Mouse (Mus musculus) heart, postnatal 10 days (tissue): ENCODE results near the gene Oasl1. TPM values are rescaled to one million over a fixed set of nuclear protein-coding genes. Genes with fewer than 3 reads are reported as not detected.
"Not testable (repeated sequence)": the region's sequence is repeated elsewhere in the genome, so short reads cannot be mapped to it uniquely, and the experiment has no call there.

Experiments used
- DNase-seq, 2 experiments: peaks; one replicate each; pipeline ENCODE4 v3.0.0; 2021
- intact Hi-C: fragments of 180-260 bp; cut with DNase I; formaldehyde crosslinking; loops from one replicate; pipeline ENCODE4 v1.15.1; 2025
- total RNA-seq, 2 experiments: library from RNA; stranded (reverse); gene quantifications; 2 replicates each; pipeline ENCODE4 v1.2.3; 2021

Gene Oasl1
- total RNA-seq: under 1 TPM; 0.40 to 0.50 TPM

GRCm38 (mm10) chr5:114922998-114923473, at the start of gene Oasl1:
Gene Oasl1, plus strand, starts transcription at chr5:114923240.
- intact Hi-C loops: no loop called here
- peak; percentile 56 to 69 for DNase-seq

DNA sequence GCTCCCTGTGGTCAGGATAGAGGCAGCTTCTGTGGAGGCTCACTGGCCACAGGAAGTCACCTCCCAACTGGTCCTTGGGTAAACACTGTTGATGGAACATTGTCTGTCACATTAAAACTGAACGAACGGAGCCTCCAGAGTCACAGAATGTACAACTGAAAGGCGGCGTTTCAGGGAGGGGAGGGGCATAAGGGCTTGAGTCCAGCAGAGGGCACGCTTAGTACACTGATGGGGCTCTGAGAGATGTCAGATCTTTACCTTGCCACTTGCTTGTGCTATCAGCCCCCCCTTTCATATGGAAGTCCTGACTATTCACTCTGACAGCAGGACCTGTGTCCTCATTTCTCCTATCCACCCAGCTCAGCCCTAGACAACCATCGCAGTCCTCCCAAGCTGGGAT, 47.2 kb upstream of the Oasl1 start:
- intact Hi-C loops: no loop called here

DNA sequence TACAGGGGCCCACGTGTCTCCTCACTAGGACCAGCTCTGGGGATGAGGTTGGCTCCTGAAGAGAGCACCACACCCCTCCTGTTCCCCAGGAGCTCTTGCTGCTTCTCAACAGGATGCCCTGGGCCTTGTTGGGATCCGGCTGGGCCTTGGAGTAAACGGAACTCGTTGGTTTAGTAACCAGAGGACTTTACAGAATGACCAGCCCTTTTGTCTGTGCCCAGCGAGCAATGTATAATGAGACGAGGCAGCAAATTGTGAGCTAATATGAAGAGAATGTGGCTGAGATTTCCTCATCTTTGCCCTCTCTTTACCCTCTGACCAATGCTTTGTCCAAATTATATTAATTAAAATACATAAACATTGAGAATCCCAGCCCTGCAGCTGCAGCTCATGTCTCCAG, 46.7 kb upstream of the Oasl1 start:
- DNase-seq: no peak
- intact Hi-C loops: no loop called here

More for the DNA sequence above, 47.2 kb upstream of the Oasl1 start:
- peak in 1 of 2 experiments; percentile 15 for DNase-seq

DNA sequence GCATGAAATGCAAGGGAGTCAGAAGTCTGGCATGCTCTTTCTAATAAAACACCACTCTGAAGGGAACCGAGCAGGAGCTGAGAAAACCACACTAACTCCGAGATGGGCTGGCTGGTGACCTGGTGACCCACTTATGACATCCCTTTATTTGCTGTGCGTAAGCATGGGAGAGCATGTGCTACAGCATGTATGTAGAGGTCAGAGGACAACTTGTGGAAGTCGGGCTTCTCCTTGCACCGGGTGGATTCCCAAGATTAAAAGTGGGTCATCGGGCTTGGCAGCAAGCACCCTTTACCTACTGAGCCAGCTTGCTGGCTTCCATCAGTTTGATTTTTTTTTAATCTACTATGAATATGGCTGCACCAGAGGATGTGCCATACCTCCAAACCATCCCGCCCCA, 45.6 kb upstream of the Oasl1 start:
- intact Hi-C loops: no loop called here
- no peak for DNase-seq

- no peak for DNase-seq
- intact Hi-C loops: no loop called here
Observed at GRCm38 (mm10) chr5:114879399-114879798, 43.6 kb upstream of the Oasl1 start.

DNA sequence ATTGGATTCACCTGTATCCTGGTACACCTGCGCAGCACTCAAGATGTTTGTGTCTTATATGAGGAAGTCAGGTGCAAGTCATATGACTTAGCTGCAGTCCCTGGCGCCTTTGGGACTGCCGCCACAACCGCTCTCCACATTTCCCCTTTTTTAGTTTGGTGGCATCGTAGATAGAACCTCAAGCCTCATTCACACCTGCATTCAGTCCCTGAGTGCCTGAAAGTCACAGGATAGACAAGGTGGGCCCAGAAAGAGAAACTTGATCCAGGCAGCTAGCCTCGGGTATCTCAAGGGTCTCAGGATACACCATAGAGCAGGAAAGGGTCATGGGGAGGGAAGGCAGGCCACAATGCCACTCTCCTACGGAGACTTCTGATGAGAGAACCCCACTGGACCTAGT, 40.7 kb upstream of the Oasl1 start:
- DNase-seq, intact Hi-C loops: not testable (repeated sequence)

DNA sequence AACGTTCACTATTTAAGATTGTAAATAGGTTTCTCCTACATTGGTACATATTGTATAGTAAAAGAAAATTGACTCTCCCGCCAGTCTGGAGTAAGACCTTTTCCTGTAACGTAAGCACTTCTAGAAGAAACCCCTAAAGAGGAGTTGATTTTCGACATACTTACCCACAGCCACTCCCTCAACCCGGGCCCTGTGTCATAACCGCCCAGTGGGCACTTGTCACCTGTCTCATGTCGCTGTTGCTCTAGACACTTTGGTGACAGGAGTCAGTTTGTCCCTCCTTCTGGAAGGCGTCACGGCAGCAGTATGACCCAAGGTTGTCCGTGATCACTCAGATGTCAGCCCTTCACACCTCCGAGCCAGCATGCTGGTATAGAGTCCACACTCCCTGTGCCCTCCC, 40.0 kb upstream of the Oasl1 start:
- DNase-seq: no peak
- intact Hi-C loops: no loop called here

DNA sequence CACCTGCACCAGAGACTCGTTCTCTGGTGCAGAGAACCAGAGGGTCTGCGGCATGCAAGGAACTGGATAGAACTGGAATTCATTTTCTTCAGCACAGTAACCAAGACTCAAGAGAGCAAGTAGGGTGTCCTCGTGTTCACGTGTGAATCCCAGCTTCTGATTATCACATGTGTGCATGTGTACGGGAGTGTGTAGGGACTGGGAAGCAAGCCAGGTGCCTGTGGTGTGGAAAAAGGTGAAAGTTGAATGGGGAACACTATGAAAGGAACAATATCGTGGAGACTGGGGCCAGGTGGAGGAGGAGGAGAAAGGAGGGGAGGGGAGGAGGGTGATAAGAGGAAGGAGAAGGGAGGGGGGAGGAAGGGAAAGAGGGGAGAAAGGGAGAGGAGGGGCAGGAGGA, 36.2 kb upstream of the Oasl1 start:
- no peak for DNase-seq
- intact Hi-C loops: no loop called here

GRCm38 (mm10) chr5:114888995-114889394, 34.0 kb upstream of the Oasl1 start:
- no peak for DNase-seq
- intact Hi-C loops: no loop called here

DNA sequence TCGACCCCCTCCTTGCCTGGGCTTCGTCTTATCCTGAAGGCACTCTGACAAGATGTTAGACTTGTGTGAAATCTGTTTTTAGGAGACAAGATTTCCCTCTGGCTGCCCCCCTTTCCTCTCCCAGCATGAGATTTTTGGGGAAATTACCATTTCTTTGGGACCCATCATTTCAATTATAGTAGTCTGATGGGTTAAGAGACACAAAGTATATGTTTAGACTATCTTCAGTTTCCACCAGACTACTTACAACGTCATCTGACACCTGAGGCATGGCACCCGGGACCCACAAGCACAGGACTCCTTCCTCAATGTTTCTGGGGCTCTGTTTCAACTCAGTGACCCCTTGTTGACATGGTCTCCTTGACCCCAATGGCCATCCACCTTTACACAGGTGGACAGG, 27.5 kb upstream of the Oasl1 start:
- DNase-seq: no peak
- intact Hi-C loops: no loop called here

DNA sequence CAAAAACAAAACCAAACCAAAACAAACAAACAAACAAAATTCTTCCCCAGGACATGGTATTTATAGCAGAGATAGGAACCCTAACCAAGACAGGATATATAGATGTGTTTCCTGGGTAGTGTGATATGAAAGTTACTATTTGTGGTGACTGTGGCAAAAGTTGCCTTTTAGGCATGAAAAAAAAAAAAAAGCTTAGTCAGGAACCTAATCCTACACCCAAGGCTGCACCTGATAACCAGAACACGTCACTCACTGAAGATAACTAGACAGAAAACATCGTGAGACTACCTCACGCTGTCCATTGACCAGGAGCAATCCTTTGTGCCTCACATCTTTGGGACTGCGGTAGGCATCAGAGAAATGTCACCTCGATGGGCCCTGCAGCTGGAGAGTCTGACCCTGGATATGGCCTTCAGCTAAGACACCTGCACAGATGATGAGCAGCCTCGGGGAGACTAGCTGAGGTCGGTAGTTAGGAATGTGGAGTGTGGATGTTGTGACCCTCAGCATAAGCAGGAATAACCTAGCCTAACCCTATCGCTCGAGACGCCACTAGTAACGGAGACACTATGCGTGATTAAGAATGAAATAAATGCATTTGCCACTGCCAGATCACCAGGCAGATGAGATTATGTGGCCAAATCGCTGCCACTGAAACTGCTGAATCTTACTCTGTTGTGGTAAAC, 26.2 kb upstream of the Oasl1 start, which contains the start of gene Oasl2:
Gene Oasl2, plus strand, starts transcription at position 249 of the 686 bp plus-strand sequence.
- DNase-seq: no peak
- intact Hi-C loops: no loop called here

- intact Hi-C loops: no loop called here
- peak; percentile 48 to 54 for DNase-seq
Observed at GRCm38 (mm10) chr5:114897374-114897793, 25.7 kb upstream of the Oasl1 start.

DNA sequence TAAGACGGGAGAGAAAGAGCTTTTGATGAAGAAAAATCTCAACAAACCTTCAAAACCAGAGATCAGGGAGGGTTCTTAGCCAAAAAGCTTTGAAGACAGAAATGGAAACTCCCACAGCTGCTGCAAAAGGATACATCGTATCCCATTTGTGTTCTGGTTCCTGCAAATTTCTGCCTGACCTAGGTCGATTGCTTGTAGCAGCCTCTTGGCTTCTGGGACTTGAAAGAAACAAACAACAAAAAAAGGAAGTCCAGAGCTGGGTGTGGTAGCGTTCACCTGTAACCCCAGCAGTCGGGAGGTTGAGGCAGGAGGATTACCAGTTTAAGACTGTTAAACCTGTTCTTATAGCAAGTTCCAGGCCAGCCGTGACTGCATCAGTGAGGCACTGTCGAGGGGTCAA, 24.2 kb upstream of the Oasl1 start:
- no peak for DNase-seq
- intact Hi-C loops: no loop called here

- intact Hi-C loops: loop anchor here (1.0 to 5.0 kb wide), 2 partner anchors 78 to 200 kb away; no protein-coding TSS in a partner anchor
- peak in 1 of 2 experiments; percentile 60 for DNase-seq
Observed at GRCm38 (mm10) chr5:114902413-114902812, 20.6 kb upstream of the Oasl1 start.

DNA sequence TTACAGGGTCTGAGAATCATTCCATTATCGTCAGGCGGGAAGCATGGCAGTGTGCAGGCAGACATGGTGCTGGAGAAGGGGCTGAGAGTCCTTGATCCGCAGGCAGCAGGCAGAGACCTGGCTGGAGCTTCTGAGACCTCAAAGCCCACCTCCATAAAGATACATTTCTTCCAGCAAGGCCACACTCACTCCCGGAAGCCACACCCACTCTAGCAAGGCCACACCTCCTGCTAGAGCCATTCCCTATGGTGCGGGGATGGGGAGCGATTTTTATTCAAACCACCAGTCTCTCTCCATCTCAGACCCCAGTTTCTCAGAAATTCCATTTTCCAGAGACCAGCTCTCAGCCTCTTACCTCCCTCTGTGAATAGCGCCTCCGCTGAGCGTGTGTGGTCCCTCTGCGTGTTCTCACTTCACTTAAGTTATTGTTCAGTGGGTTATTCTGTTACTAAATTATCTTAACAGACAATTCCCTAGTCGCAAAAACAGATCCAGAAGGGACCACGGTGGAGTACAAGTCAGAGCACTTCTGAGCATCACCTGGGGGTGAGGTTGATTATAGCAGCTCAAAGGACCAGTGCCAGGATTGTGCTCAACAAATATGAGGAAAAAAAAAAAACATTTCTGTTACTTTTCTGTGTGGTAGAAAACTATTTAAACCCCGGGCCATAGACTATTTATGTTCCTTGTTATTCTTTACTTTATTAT, 14.3 kb upstream of the Oasl1 start:
- DNase-seq: no peak
- intact Hi-C loops: no loop called here

- no peak for DNase-seq
- intact Hi-C loops: no loop called here
Observed at GRCm38 (mm10) chr5:114913686-114914085, 9.4 kb upstream of the Oasl1 start.

- intact Hi-C loops: no loop called here
- no peak for DNase-seq
Observed at GRCm38 (mm10) chr5:114914855-114915254, 8.2 kb upstream of the Oasl1 start.

DNA sequence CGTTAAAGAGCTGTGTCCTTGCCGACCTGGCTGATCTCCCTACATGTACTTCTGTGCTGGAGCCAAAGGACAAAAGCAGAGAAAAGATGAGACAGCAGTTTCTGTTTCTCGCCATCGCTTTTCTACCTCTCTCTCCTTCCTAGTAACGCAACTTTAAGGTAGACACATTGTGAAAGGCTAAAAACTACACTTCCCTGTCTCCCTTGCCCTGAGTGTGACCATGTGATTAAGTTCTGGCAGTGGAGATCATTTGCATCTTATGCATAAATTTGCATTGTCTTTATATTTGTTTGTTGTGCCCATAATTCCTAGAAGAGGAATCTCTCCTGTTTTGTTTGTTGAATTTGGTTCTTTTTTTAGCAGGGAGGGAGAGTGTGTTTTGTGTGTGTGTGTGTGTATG, 7.2 kb upstream of the Oasl1 start:
- no peak for DNase-seq

GRCm38 (mm10) chr5:114916777-114917176, 6.3 kb upstream of the Oasl1 start:
- no peak for DNase-seq

More for the DNA sequence above, 7.2 kb upstream of the Oasl1 start:
- intact Hi-C loops: no loop called here

DNA sequence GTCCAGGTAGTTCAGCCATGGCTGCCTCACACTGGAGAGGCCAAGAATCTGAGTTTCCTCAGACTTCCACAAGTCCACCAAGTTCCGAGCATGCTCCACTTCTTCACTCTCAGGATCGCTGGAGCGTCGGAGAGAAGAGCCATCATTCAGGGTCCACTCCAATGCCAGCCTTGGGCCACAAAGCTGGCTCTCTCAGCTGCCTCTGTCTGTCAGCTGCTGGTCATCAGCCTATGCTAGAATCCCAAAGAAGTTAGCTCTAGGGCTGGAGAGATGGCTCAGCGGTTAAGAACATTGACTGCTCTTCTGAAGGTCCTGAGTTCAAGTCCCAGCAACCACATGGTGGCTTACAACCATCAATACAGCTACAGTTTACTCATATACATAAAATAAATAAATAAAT, 5.7 kb upstream of the Oasl1 start:
- DNase-seq, intact Hi-C loops: not testable (repeated sequence)

More at GRCm38 (mm10) chr5:114916777-114917176, 6.3 kb upstream of the Oasl1 start:
- intact Hi-C loops: no loop called here

DNA sequence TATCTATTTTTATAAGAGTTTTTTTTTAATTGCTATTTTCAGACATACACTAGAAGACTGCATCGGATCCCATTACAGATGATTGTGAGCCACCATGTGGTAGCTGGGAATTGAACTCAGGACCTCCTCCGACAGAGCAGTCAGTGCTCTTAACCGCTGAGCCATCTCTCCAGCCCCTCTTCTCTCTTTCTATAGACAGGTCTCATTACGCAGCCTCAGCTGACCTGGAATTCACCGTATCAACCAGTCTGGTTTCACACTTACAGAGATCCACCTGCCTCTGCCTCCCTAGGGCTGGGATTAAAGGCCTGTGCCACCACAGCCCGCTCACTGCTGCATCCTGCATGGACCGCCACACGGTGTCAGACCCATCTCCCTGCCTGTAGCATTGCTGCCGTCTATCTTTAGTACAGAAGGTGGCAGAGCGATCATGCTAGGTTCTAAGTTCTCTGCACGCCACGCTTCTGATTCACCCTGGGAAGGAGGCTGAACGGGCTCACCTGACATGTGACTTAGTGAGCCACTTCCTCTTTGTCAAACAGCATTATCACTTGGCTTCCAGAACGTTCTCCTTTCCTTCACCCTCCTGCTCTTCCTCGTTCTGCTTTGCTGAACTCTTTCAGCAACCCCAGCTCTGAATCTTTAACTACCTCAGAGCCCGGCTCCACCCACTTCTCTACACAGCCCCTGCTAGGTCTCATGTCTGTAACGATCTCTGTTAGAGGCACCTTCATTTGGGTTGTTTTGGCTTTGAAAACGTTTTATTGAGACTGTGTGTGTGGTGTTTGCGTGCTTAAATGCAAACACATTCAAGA, 1.3 kb upstream of the Oasl1 start:
- peak in 1 of 2 experiments; percentile 27 for DNase-seq
- intact Hi-C loops: no loop called here
